Mouse (Mus musculus): ENCODE results near the gene Eppin. TPM values are rescaled to one million over a fixed set of nuclear protein-coding genes. Genes with fewer than 3 reads are reported as not detected.
"Not testable (repeated sequence)": the region's sequence is repeated elsewhere in the genome, so short reads cannot be mapped to it uniquely, and the experiment has no call there.

Eppin gene
- total and polyA plus RNA-seq, 3 experiments = not detected

DNA sequence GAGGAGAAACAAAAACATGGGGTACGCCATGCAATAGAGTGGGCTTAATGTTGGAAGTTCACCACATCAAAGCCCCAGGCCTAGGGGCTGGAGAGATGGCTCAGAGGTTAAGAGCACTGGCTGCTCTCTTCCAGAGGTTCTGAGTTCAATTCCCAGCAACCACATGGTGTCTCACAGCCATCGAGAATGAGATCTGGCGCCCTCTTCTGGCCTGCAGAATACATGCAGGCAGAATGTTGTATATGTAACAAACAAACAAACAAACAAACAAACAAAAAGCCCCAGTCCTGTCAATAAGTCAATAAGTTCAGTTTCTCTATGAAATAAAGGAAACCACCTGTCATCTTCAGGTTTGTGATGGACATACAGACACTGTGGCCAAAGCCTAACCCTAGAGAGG lies 6.8 kb upstream of the Eppin start:
- H3K36me3 ChIP-seq (replicated peaks) = no peaks in the 10 kb centered on the region
- no peak overlapping the region for H3K4me3 ChIP-seq (ENCODE audit: low read depth, low read length)
- no peaks in the 10 kb centered on the region for H3K4me1 ChIP-seq (ENCODE audit: insufficient read depth, low read depth, low read length)
- ATAC-seq (ENCODE audit: extremely low read depth, insufficient number of reproducible peaks, low FRiP score, poor library complexity, severe bottlenecking) = no peak
- H3K9me3 ChIP-seq (replicated peaks) = no peaks in the 10 kb centered on the region
- H3K27me3 ChIP-seq (ENCODE audit: insufficient read depth, low read length) = no peaks in the 10 kb centered on the region; the same call in 1 of the 2 replicates
- no peak for DNase-seq (ENCODE audit: low spot score)
- TF ChIP-seq POLR2AphosphoS5 (IDR thresholded peaks at IDR 0.05; ENCODE audit: insufficient replicate concordance, low read depth, low read length) = no peak
- TF ChIP-seq CTCF (IDR thresholded peaks at IDR 0.05; ENCODE audit: low read depth, low read length) = 0 out of 2 replicates have a peak, but pooled peaks have one; percentile 14
- no peak for TF ChIP-seq GATA2 (IDR thresholded peaks at IDR 0.05; ENCODE audit: borderline replicate concordance, low read depth, low read length)
- TF ChIP-seq TAL1 (conservative IDR thresholded peaks at IDR 0.05; ENCODE audit: low read depth, low read length) = no peak
- TF ChIP-seq GATA1 (IDR thresholded peaks at IDR 0.05; ENCODE audit: borderline replicate concordance, low read length) = no peak

DNA sequence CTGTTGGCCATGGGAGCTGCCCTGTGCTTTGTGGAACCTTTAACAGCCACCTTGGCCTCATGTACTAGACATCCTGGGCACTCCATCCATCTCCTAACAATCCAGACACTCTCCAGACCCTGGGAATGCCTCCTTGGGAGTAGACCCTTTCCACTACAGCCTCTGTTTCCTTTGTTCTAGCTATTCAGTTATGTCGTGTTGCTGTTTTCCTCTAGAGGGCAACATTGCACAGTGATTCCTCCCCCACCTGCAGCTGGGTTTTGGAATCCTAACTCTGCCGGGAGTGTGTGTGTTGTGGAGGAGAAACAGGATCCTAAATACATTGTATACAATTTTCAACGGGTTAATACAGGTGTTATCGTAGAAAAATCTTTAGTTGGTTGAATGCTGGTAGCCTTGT lies 1.4 kb downstream of the Eppin start:
- no peaks in the 10 kb centered on the region for H3K9me3 ChIP-seq (replicated peaks)
- ATAC-seq (ENCODE audit: extremely low read depth, insufficient number of reproducible peaks, low FRiP score, poor library complexity, severe bottlenecking) (no peak), DNase-seq (ENCODE audit: low spot score) (no peak)
- no peak overlapping the region for H3K4me3 ChIP-seq (ENCODE audit: low read depth, low read length)
- no peaks in the 10 kb centered on the region for H3K4me1 ChIP-seq (ENCODE audit: insufficient read depth, low read depth, low read length)
- TF ChIP-seq TAL1 (conservative IDR thresholded peaks at IDR 0.05; ENCODE audit: low read depth, low read length) (no peak), GATA2 (IDR thresholded peaks at IDR 0.05; ENCODE audit: borderline replicate concordance, low read depth, low read length) (no peak), POLR2AphosphoS5 (IDR thresholded peaks at IDR 0.05; ENCODE audit: insufficient replicate concordance, low read depth, low read length) (no peak), CTCF (IDR thresholded peaks at IDR 0.05; ENCODE audit: low read depth, low read length) (no peak), GATA1 (IDR thresholded peaks at IDR 0.05; ENCODE audit: borderline replicate concordance, low read length) (no peak)
- no peaks in the 10 kb centered on the region for H3K27me3 ChIP-seq (ENCODE audit: insufficient read depth, low read length)
- no peaks in the 10 kb centered on the region for H3K36me3 ChIP-seq (replicated peaks)

DNA sequence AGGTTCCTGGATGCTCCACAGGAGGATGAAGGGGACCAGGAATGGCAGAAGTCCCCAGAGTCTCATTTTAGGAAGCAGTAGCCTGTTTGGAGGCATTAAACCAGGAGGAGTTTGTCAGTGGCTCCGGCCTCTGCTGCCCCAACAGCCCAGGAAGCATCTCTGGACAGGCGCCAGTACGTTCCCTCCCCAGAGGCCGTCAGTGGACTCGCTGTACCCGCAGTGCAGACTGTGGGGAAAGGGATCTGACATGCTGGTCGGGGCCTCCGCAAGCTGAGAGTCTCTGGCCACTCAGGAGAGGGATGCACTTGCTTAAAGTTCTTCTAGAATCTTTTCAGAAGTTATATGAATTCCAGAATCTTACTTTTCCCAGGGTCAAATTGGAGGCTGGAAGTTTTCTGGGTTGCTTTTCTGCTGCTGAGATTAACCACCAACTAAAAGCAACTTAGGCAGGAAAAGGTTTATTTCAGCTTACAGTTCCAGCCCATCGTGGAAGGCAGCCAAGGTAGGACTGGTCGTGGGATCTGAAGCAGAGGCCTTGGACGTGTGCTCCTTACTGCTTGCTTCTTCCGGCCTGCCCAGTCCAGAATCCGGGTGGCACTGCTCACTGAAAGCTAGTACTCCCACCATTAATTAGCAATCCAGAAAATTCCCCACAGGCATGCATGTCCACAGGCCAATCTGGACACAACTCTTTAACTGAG lies 8.2 kb downstream of the Eppin start, which contains the start of gene Wfdc6a:
TSS of gene Wfdc6a (minus strand) at position 423 of the 701 bp plus-strand sequence.
- H3K4me1 ChIP-seq (ENCODE audit: insufficient read depth, low read depth, low read length); ATAC-seq (ENCODE audit: extremely low read depth, insufficient number of reproducible peaks, low FRiP score, poor library complexity, severe bottlenecking); DNase-seq (ENCODE audit: low spot score); H3K27me3 ChIP-seq (ENCODE audit: insufficient read depth, low read length); H3K9me3 ChIP-seq (replicated peaks); H3K4me3 ChIP-seq (ENCODE audit: low read depth, low read length); H3K36me3 ChIP-seq (replicated peaks): not testable (repeated sequence)

DNA sequence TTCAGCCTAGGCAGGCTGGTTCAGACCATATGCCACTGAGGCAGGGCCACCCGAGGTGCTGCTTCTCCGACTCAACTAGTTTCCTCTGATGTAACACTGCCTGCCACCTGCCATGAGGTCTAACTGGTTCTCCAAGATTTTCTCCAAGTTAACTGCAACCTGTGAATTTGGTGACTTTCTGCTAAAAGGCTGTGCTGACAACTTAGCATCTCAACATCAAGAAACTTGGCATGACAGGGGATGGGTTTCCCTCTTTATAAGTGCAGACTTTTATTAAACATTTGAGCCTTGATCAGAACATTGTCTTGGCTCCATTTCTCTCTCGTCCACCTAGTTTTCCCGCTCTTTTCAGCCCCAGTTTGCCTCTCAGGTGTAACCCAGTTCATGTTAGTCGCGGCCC lies 20.0 kb downstream of the Eppin start, which contains the start of gene Spint3:
TSS of gene Spint3 (minus strand) at position 101 of the 400 bp plus-strand sequence.
- ATAC-seq (ENCODE audit: extremely low read depth, insufficient number of reproducible peaks, low FRiP score, poor library complexity, severe bottlenecking); H3K27me3 ChIP-seq (ENCODE audit: insufficient read depth, low read length): not testable (repeated sequence)

DNA sequence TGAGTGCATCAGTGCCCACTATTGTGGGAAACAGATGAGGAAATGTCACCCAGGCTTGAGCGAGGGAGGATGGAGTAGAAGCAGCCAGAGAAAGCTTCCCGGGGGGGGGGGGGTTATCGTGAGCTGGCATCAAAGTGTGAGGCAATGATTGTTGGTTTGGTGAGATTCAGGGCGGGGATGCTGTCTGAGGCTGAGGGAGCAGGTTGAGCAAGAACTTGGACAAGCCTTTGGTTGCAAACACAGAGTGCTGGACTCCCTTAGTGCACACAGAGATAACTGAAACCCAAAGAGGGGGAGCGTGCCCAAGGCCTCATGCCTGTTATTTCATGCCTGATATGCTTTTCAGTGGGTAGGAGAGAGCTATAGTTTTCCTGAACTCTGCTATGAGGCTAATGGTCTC lies 25.9 kb downstream of the Eppin start:
- TF ChIP-seq TAL1 (conservative IDR thresholded peaks at IDR 0.05; ENCODE audit: low read depth, low read length) (no peak), CTCF (IDR thresholded peaks at IDR 0.05; ENCODE audit: low read depth, low read length) (no peak), POLR2AphosphoS5 (IDR thresholded peaks at IDR 0.05; ENCODE audit: insufficient replicate concordance, low read depth, low read length) (no peak), GATA1 (IDR thresholded peaks at IDR 0.05; ENCODE audit: borderline replicate concordance, low read length) (no peak), GATA2 (IDR thresholded peaks at IDR 0.05; ENCODE audit: borderline replicate concordance, low read depth, low read length) (no peak)
- Histone ChIP-seq H3K27me3 (ENCODE audit: insufficient read depth, low read length) (peaks cover 12% of the 10 kb centered on the region), H3K4me3 (ENCODE audit: low read depth, low read length) (no peak overlapping the region), H3K9me3 (replicated peaks) (no peaks in the 10 kb centered on the region), H3K36me3 (replicated peaks) (no peaks in the 10 kb centered on the region), H3K4me1 (ENCODE audit: insufficient read depth, low read depth, low read length) (no peaks in the 10 kb centered on the region)
- DNase-seq (ENCODE audit: low spot score) (no peak), ATAC-seq (ENCODE audit: extremely low read depth, insufficient number of reproducible peaks, low FRiP score, poor library complexity, severe bottlenecking) (no peak)

More for the DNA sequence above, 20.0 kb downstream of the Eppin start, which contains the start of gene Spint3:
- H3K36me3 ChIP-seq (replicated peaks); DNase-seq (ENCODE audit: low spot score); H3K9me3 ChIP-seq (replicated peaks); H3K4me1 ChIP-seq (ENCODE audit: insufficient read depth, low read depth, low read length); H3K4me3 ChIP-seq (ENCODE audit: low read depth, low read length): not testable (repeated sequence)

DNA sequence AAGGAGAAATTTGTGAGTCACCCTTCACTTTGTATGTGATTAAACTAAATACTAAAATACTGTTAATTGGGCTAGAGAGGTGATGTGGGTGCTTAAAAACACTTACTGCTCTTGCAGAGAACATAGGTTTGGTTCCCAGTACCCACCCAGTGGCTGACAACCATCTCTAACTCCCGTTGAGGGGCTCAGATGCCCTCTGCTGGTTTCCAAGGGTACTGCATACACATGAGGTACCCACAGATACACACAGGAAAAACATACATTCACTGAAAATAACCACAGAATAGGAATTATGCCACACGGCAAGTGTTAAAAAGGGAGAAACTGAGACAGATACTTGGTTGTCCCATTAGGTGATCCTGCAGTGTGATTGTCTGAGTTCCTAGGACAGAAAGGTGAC lies 26.4 kb downstream of the Eppin start:
- DNase-seq (ENCODE audit: low spot score) (no peak), ATAC-seq (ENCODE audit: extremely low read depth, insufficient number of reproducible peaks, low FRiP score, poor library complexity, severe bottlenecking) (no peak)

DNA sequence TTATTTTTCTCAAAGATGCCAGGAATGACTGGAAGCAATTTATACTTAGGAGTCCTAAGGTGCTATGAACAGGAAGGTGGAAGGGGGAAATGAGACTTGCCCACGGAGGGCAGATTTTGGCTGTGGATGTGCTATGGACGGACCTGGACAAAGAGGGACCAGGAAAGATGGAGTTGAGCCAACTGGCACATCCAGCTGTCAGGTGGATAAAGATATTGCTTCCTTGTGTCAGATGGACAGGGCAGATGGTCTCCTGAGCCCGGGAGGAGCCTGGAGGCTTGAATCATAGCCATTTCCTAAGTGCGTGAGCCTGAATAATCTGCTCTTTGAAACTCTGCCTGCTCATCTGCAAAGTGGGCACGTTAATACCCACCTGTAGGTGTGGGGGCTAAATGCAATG lies 29.0 kb downstream of the Eppin start:
- H3K4me1 ChIP-seq (ENCODE audit: insufficient read depth, low read depth, low read length) = no peaks in the 10 kb centered on the region
- peaks cover 15% of the 10 kb centered on the region for H3K27me3 ChIP-seq (ENCODE audit: insufficient read depth, low read length)
- no peak overlapping the region for H3K4me3 ChIP-seq (ENCODE audit: low read depth, low read length)
- no peaks in the 10 kb centered on the region for H3K9me3 ChIP-seq (replicated peaks)
- ATAC-seq (ENCODE audit: extremely low read depth, insufficient number of reproducible peaks, low FRiP score, poor library complexity, severe bottlenecking) (no peak), DNase-seq (ENCODE audit: low spot score) (no peak)
- no peaks in the 10 kb centered on the region for H3K36me3 ChIP-seq (replicated peaks)
- no peak for TF ChIP-seq POLR2AphosphoS5 (IDR thresholded peaks at IDR 0.05; ENCODE audit: insufficient replicate concordance, low read depth, low read length)
- no peak for TF ChIP-seq GATA2 (IDR thresholded peaks at IDR 0.05; ENCODE audit: borderline replicate concordance, low read depth, low read length)
- TF ChIP-seq TAL1 (conservative IDR thresholded peaks at IDR 0.05; ENCODE audit: low read depth, low read length) = no peak
- no peak for TF ChIP-seq GATA1 (IDR thresholded peaks at IDR 0.05; ENCODE audit: borderline replicate concordance, low read length)
- TF ChIP-seq CTCF (IDR thresholded peaks at IDR 0.05; ENCODE audit: low read depth, low read length) = no peak

More for the DNA sequence above, 26.4 kb downstream of the Eppin start:
- Histone ChIP-seq H3K4me1 (ENCODE audit: insufficient read depth, low read depth, low read length) (no peaks in the 10 kb centered on the region), H3K9me3 (replicated peaks) (no peaks in the 10 kb centered on the region), H3K27me3 (ENCODE audit: insufficient read depth, low read length) (peaks cover 15% of the 10 kb centered on the region), H3K36me3 (replicated peaks) (no peaks in the 10 kb centered on the region), H3K4me3 (ENCODE audit: low read depth, low read length) (no peak overlapping the region)
- TF ChIP-seq CTCF (IDR thresholded peaks at IDR 0.05; ENCODE audit: low read depth, low read length) (peak; percentile 31; the same call in 1 of the 2 replicates), TAL1 (conservative IDR thresholded peaks at IDR 0.05; ENCODE audit: low read depth, low read length) (no peak)
